Mouse (Mus musculus): ENCODE measurements around the gene Prr5l.

- no peak for TF ChIP-seq POLR2A (IDR thresholded peaks at IDR 0.05; ENCODE audit: borderline replicate concordance, low read depth, low read length)
- no peak for TF ChIP-seq CTCF (IDR thresholded peaks at IDR 0.05; ENCODE audit: low read depth, low read length)
Observed at GRCm38 (mm10) chr2:101925183-101925582, 42.4 kb upstream of the Prr5l start.

All from bone marrow macrophage, adult 2 months (primary cell).